Mouse (Mus musculus) heart, embryonic 16.5 days (tissue): ENCODE results near the gene Shld1. TPM values are rescaled to one million over a fixed set of nuclear protein-coding genes. Genes with fewer than 3 reads are reported as not detected.

Experiments used
- ATAC-seq: fragments of 200-750 bp; cut with Nextera tagmentation; replicated peaks from 2 replicates; pipeline ENCODE4 v1.8.0; 2017; ENCODE audit warnings: moderate number of reproducible peaks; ENCODE audit not compliant: insufficient read depth, low FRiP score; ENCODE audit errors: extremely low read depth
- H3K27ac ChIP-seq: fragments of 300-500 bp; sonication (generic); 2 replicates; pipeline ENCODE4 v1.5.1; 2014; ENCODE audit warnings: mild to moderate bottlenecking, low read length, control low read depth, moderate library complexity
- H3K27me3 ChIP-seq: fragments of 300-500 bp; sonication (generic); 2 replicates; pipeline ENCODE4 v1.6.1; 2014; ENCODE audit warnings: low read length, mixed read lengths; ENCODE audit not compliant: control insufficient read depth, insufficient read depth
- H3K36me3 ChIP-seq: fragments of 300-500 bp; sonication (generic); 2 replicates; pipeline ENCODE4 v1.6.1; 2014; ENCODE audit not compliant: control insufficient read depth, insufficient read depth
- H3K4me1 ChIP-seq: fragments of 300-500 bp; sonication (generic); 2 replicates; pipeline ENCODE4 v1.6.1; 2014; ENCODE audit warnings: low read length, mixed read lengths; ENCODE audit not compliant: control insufficient read depth, insufficient read depth
- H3K4me2 ChIP-seq: fragments of 300-500 bp; sonication (generic); 2 replicates; pipeline ENCODE4 v1.6.1; 2014; ENCODE audit warnings: low read depth, mild to moderate bottlenecking, control low read depth, low read length
- H3K4me3 ChIP-seq: fragments of 300-500 bp; sonication (generic); 2 replicates; pipeline ENCODE4 v1.5.1; 2014; ENCODE audit warnings: mild to moderate bottlenecking, control low read depth, low read length
- H3K9ac ChIP-seq: fragments of 300-500 bp; sonication (generic); 2 replicates; pipeline ENCODE4 v1.6.1; 2014; ENCODE audit warnings: low read length, control low read depth
- H3K9me3 ChIP-seq: fragments of 300-500 bp; sonication (generic); replicated peaks from 2 replicates; pipeline ENCODE4 v1.6.1; 2016; ENCODE audit warnings: low read length; ENCODE audit not compliant: control insufficient read depth
- WGBS: fragments of 180-500 bp; shearing (Covaris S2); extraction: QIAGEN DNeasy Blood & Tissue Kit; methylation state at CpG from one replicate; pipeline ENCODE4 v1.1.7; 2014; 5-methylcytosine and 5-hydroxymethylcytosine counted together
- polyA plus RNA-seq: library from polyadenylated mRNA; unstranded; fragments of >200 nt; fragmentation: Nextera tagmentation; extraction: Ambion mirVana; gene quantifications from 2 replicates; pipeline ENCODE4 v1.2.1, GENCODE M21; 2015

Shld1 gene
- polyA plus RNA-seq, 1 experiment from 2014 or later = 11.4 TPM

DNA sequence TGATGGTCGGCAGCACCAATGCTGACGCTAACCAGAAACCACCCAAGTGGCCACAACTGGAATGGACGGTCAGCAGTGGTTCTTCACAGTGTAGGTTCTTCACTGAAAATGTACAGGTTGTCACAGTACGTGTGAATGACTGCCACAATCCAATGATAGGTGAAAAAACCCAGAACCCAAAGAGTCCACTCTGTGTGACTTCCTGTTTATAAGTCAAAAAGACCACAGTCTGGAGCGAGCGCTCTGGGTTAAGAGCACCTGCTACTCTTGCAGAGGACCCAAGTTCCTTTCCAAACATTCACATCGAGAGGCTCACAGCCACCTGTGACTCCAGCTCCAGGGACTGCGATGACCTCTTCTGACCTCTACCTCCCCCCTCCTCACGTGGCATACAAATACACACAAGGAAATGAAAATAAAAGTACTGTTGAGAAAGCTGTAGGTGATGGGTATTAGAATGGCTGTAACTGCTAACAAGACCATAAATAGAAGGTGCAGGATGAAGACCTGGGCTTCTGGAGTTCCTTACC, 38.7 kb downstream of the Shld1 start:
- Histone ChIP-seq H3K36me3 (no peaks in the 10 kb centered on the region), H3K27me3 (no peaks in the 10 kb centered on the region), H3K9ac (no peak overlapping the region), H3K4me2 (no peak overlapping the region), H3K4me3 (no peak overlapping the region), H3K27ac (no peak overlapping the region), H3K9me3 (no peaks in the 10 kb centered on the region), H3K4me1 (peaks cover 7% of the 10 kb centered on the region; the same call in 1 of the 2 replicates)
- ATAC-seq = no peak
- WGBS = 79% methylated on average over 9 of the region's 9 CpGs

DNA sequence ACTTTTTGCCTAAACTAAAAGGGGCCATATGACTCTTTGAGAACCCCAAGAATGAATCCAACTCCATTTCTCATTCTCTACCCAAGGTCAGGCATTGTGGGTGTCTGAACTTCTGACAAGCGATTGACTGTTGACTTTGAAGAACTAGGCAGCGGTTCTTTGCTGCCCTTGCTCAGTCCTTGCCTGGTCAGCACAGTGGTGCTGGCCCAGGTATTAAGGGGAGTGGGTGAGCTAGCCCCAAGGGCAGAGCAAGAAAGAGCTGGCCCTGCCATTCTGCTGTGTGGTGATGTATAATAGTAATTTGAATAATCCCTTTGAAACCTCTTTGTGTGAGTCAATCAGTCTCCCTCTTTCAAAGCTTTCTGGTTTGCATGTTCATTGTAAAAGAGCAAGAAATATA, 39.4 kb downstream of the Shld1 start:
- 0 out of 2 replicates have a peak, but pooled peaks cover 3% of the 10 kb centered on the region for H3K4me1 ChIP-seq
- H3K9ac ChIP-seq = no peak overlapping the region
- H3K27ac ChIP-seq = no peak overlapping the region
- no peak overlapping the region for H3K4me2 ChIP-seq
- no peaks in the 10 kb centered on the region for H3K36me3 ChIP-seq
- ATAC-seq = no peak
- WGBS = 86% methylated on average over 2 of the region's 2 CpGs
- no peak overlapping the region for H3K4me3 ChIP-seq
- H3K9me3 ChIP-seq = no peaks in the 10 kb centered on the region
- no peaks in the 10 kb centered on the region for H3K27me3 ChIP-seq

DNA sequence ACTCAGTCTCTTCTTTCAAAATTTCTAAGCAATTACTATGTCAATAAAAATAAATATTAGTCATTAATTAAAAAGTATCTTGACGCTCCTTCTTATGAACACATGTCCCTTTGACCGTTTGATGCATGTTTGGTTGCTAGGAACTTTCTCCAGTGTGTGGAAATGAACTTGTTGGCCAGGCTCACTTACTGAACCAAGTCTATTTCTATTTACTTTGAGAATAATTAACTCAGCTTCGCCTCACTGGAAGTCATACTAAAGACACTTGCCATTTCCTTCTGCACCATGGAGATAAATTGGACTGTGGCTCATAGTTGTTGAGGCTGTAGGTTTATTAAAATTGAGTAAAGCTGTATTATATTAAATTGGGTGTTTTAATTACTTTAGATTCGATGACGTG, 46.2 kb downstream of the Shld1 start:
- Histone ChIP-seq H3K4me2 (no peak overlapping the region), H3K4me1 (no peaks in the 10 kb centered on the region), H3K27ac (no peak overlapping the region), H3K4me3 (no peak overlapping the region), H3K36me3 (no peaks in the 10 kb centered on the region), H3K9me3 (no peaks in the 10 kb centered on the region), H3K27me3 (no peaks in the 10 kb centered on the region), H3K9ac (no peak overlapping the region)
- ATAC-seq = no peak
- 84% methylated on average over 5 of the region's 5 CpGs for WGBS

DNA sequence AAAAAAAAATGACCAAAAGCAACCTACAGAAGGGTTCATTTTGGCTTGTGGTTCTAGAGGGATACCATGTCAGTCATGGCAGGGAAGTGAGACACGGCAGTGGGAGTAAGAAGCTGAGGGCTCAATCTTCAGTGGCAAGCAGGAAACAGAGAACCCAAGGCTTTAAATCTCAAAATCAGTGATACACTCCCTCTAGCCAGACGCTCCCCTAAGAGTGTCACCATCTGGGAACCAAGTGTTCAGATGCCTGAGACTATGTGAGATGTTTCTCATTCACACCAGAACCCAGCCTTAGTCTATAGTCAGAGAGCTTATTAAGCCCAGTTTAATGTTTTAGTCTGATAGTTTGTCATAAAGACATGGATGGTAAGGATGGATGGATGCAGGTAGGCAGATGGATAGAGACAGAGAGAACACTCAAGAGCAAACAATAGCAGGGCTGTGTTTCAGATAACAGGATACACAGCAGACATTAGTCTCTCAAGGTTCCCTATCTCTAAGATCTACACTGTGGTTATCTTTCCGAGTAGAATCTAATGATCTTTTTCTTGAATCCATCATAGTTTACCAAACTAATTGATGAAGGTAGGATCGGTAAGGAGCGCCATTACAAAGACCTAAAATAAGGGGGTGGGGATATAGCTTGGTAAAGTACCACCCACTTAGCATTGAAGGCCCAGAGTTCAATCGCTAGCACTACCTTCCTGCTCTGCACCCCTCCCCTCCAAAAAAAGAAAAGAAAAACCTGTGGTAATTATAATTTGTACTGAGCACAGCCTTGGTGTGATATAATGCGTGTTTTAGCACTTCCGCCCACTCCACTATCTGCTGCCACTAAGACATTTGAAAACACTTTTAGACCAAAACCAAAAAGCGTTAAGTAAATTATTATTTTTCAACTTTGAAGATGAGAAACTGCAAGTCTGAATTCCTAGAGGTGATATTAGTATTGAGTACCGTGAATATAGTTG, 47.2 kb downstream of the Shld1 start:
- no peak overlapping the region for H3K9ac ChIP-seq
- no peak overlapping the region for H3K27ac ChIP-seq
- 89% methylated on average over 10 of the region's 10 CpGs for WGBS
- H3K9me3 ChIP-seq = no peaks in the 10 kb centered on the region
- no peaks in the 10 kb centered on the region for H3K4me1 ChIP-seq
- no peak overlapping the region for H3K4me2 ChIP-seq
- no peak for ATAC-seq
- H3K27me3 ChIP-seq = no peaks in the 10 kb centered on the region
- no peak overlapping the region for H3K4me3 ChIP-seq
- H3K36me3 ChIP-seq = no peaks in the 10 kb centered on the region

DNA sequence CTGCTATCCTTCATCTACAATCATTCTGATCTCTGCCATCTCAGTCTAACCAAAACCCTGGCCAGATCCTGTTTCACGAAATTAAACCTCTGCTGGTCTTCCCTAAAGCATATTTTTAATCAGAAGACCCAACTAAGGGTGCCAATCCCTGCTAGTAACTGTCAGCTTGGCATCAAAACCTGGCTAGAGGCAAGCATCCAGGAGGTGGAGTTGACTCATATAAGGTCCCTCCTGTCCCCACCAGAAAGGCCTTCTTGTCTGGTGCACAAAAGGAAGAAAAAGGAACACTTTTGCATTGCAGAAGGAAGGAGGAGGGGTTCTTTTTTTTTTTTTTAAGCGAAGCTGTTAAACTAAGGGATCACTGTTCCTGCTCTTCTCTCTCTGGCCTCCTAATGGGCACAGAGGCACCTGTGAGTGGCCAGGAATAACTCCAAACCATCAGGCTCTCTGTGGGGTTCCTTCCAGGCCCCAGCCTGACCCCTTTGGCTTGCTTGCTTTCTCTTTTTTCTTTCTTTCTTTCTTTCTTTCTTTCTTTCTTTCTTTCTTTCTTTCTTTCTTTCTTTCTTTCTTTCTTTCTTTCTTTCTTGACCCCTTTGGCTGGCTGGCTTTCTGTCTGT, 52.2 kb downstream of the Shld1 start:
- no peak overlapping the region for H3K4me3 ChIP-seq
- ATAC-seq = no peak
- no peak overlapping the region for H3K9ac ChIP-seq
- H3K4me1 ChIP-seq = no peaks in the 10 kb centered on the region
- 60% methylated on average over 2 of the region's 2 CpGs for WGBS
- H3K36me3 ChIP-seq = no peaks in the 10 kb centered on the region
- no peak overlapping the region for H3K27ac ChIP-seq
- H3K4me2 ChIP-seq = no peak overlapping the region
- H3K27me3 ChIP-seq = no peaks in the 10 kb centered on the region
- no peaks in the 10 kb centered on the region for H3K9me3 ChIP-seq

DNA sequence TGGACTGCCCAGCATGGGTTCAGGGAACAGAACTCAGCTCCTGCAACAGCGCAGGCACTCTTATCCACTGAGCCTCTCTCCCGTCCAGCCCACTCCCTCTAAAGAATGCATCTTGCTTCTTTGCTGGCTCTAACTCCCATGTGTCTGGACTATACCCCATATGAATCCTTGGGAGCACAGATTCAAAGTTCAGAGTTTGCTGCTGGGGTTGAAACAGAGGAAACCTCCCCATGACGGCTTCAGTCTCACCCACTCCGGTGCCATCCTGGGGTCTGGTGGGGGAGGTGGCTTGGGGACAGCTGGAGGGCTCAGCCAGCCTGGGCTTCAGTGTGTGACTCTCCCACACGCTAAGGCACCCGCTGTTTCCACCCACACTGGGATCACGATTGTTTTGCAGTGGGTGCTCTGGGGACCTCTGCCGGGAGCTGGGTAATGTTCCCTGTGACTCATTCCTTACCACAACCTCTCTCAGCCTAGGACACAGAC, 55.2 kb downstream of the Shld1 start:
- Histone ChIP-seq H3K4me2 (no peak overlapping the region), H3K27ac (no peak overlapping the region), H3K36me3 (no peaks in the 10 kb centered on the region), H3K4me3 (no peak overlapping the region), H3K27me3 (no peaks in the 10 kb centered on the region), H3K9ac (no peak overlapping the region), H3K4me1 (no peaks in the 10 kb centered on the region), H3K9me3 (no peaks in the 10 kb centered on the region)
- 68% methylated on average over 8 of the region's 8 CpGs for WGBS
- no peak for ATAC-seq

DNA sequence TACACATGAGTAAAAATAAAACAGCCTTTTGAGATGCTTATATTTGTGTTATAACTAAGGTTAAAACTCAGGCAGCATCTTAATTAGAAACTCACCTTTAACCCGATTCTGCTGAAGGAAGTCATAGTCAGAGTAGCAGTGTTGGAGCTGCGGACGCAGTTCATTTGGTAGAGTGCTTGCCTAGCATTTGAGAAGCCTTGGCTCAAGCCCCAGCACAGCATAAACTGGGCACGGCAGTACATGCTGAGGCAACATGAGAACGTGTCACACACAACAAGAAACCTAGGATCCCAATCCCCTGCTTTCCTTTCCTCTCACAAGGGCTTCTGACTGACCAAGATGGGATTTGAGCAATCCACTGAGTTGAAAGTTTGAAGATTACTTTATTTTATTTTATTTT, 58.1 kb downstream of the Shld1 start:
- H3K4me3 ChIP-seq = no peak overlapping the region
- no peaks in the 10 kb centered on the region for H3K9me3 ChIP-seq
- no peak overlapping the region for H3K4me2 ChIP-seq
- H3K4me1 ChIP-seq = no peaks in the 10 kb centered on the region
- WGBS = 94% methylated on average over 5 of the region's 5 CpGs
- H3K27me3 ChIP-seq = no peaks in the 10 kb centered on the region
- H3K9ac ChIP-seq = no peak overlapping the region
- ATAC-seq = no peak
- no peaks in the 10 kb centered on the region; the same call in 1 of the 2 replicates for H3K36me3 ChIP-seq
- H3K27ac ChIP-seq = no peak overlapping the region

DNA sequence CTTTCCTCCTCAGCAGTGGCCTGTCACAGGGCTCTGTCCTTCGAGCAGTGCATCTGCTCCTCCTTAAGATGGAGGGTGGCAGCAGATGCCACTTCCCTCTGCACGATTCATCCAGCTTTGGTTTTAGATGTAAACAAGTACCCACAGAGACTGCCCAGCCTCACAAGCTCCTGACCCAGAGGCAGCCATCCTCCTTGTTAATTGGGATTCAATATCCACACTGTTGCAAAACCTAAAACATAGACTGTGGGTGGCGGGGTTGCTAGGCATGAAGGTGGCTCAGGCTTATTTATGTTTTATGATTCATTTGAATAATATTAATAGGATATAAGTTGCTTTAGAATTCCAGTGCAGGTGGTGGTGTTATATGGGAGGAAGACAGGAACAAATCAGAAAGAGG, 59.4 kb downstream of the Shld1 start:
- Histone ChIP-seq H3K9me3 (no peaks in the 10 kb centered on the region), H3K4me1 (no peaks in the 10 kb centered on the region), H3K4me3 (no peak overlapping the region), H3K4me2 (no peak overlapping the region), H3K36me3 (no peaks in the 10 kb centered on the region; the same call in 1 of the 2 replicates), H3K27me3 (no peaks in the 10 kb centered on the region), H3K27ac (no peak overlapping the region), H3K9ac (no peak overlapping the region)
- WGBS = 78% methylated on average over 3 of the region's 3 CpGs
- ATAC-seq = no peak

DNA sequence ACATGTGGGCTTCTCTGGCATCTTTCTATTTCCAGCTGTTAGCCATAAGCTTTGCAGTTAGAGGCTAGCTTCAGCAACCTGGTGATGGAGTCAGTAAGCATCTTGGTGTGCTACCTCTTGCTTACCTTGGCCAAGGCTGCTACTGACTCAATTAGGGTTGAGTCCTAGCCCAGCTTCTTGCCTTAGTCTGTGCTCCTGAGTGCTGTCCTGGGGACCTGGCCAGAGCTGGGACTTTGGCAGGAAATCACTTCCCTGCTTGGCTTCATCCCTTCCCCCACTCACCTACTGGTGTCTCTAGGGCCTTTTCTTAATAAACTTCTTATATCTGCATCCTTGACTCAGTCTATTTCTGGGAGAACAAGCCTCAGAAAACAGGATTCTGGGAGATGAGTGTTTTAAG, 64.0 kb downstream of the Shld1 start:
- Histone ChIP-seq H3K36me3 (no peaks in the 10 kb centered on the region; the same call in 1 of the 2 replicates), H3K4me1 (peaks cover 4% of the 10 kb centered on the region), H3K9ac (no peak overlapping the region), H3K27me3 (no peaks in the 10 kb centered on the region), H3K9me3 (no peaks in the 10 kb centered on the region), H3K27ac (no peak overlapping the region), H3K4me3 (no peak overlapping the region), H3K4me2 (no peak overlapping the region)
- no peak for ATAC-seq
